Mouse (Mus musculus) liver, embryonic 14.5 days (tissue): ENCODE data around the gene Tmem120b.

Experiments
- CTCF ChIP-seq: IDR thresholded peaks from 2 replicates; pipeline ENCODE4 v1.5.1; 2016; ENCODE audit warnings: antibody characterized with exemption, low read depth, control low read depth
- EP300 ChIP-seq: IDR thresholded peaks from 2 replicates; pipeline ENCODE4 v1.6.1; 2016; ENCODE audit warnings: antibody characterized with exemption, low read depth

DNA sequence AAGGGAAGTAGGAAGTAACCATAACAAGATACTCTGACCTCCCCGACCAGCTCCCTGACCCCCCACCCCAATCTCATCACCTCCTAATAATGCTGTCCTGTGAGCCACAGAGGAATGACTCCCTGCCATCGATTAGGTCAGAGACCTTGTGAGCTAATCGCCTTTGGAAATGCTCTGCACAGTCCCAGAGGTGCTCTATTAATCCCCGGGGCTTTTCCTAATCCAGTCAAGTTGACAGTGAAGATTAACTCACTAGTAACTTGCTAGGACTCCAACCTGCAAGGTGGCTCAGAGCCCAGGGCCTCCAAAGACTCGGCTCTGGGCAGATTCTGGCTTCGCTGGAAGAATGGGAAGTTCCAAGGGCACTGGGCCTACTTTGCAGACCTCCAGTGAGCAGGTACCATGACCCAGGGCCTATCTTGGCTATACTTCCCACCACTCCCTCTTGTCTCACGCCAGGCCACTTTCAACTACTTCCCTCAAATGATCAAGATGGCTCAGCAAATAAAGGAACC lies 34.5 kb upstream of the Tmem120b start:
- TF ChIP-seq EP300 (no peak), CTCF (no peak)
